Mouse (Mus musculus) heart, embryonic 15.5 days (tissue): ENCODE results near the gene Xrcc4. TPM values are rescaled to one million over a fixed set of nuclear protein-coding genes. Genes with fewer than 3 reads are reported as not detected.
"Not testable (repeated sequence)": the region's sequence is repeated elsewhere in the genome, so short reads cannot be mapped to it uniquely, and the experiment has no call there.

Experiments
- ATAC-seq: fragments of 200-750 bp; cut with Nextera tagmentation; replicated peaks from 2 replicates; pipeline ENCODE4 v1.8.0; 2017; ENCODE audit warnings: low read depth, moderate TSS enrichment; ENCODE audit not compliant: insufficient number of reproducible peaks, insufficient read depth, low FRiP score
- H3K27ac ChIP-seq: fragments of 300-500 bp; sonication (generic); 2 replicates; pipeline ENCODE4 v1.5.1; 2015; ENCODE audit warnings: mild to moderate bottlenecking, inconsistent platforms
- H3K27me3 ChIP-seq: fragments of 300-500 bp; sonication (generic); 2 replicates; pipeline ENCODE4 v1.6.1; 2015; ENCODE audit warnings: inconsistent platforms
- H3K36me3 ChIP-seq: fragments of 300-500 bp; sonication (generic); 2 replicates; pipeline ENCODE4 v1.6.1; 2015; ENCODE audit warnings: mild to moderate bottlenecking, inconsistent platforms
- H3K4me1 ChIP-seq: fragments of 300-500 bp; sonication (generic); replicated peaks from 2 replicates; pipeline ENCODE4 v1.6.1; 2015; ENCODE audit warnings: inconsistent platforms
- H3K4me2 ChIP-seq: fragments of 300-500 bp; sonication (generic); 2 replicates; pipeline ENCODE4 v1.6.1; 2015; ENCODE audit warnings: inconsistent platforms, mild to moderate bottlenecking, moderate library complexity
- H3K4me3 ChIP-seq: fragments of 300-500 bp; sonication (generic); 2 replicates; pipeline ENCODE4 v1.5.1; 2015; ENCODE audit warnings: mild to moderate bottlenecking, inconsistent platforms
- H3K9ac ChIP-seq: fragments of 300-500 bp; sonication (generic); 2 replicates; pipeline ENCODE4 v1.6.1; 2015; ENCODE audit warnings: mild to moderate bottlenecking, inconsistent platforms
- H3K9me3 ChIP-seq: fragments of 300-500 bp; sonication (generic); replicated peaks from 2 replicates; pipeline ENCODE4 v1.6.1; 2016; ENCODE audit warnings: inconsistent platforms
- WGBS: fragments of 180-500 bp; shearing (Covaris S2); methylation state at CpG from one replicate; pipeline ENCODE4 v1.1.7; 2015; ENCODE audit warnings: mixed read lengths; 5-methylcytosine and 5-hydroxymethylcytosine counted together
- polyA plus RNA-seq: library from polyadenylated mRNA; unstranded; fragments of >200 nt; fragmentation: Nextera tagmentation; extraction: Ambion mirVana; gene quantifications from 2 replicates; pipeline ENCODE4 v1.2.1, GENCODE M21; 2015

Xrcc4 gene
- polyA plus RNA-seq: 16.2 and 19.4 TPM in 2 replicates

DNA sequence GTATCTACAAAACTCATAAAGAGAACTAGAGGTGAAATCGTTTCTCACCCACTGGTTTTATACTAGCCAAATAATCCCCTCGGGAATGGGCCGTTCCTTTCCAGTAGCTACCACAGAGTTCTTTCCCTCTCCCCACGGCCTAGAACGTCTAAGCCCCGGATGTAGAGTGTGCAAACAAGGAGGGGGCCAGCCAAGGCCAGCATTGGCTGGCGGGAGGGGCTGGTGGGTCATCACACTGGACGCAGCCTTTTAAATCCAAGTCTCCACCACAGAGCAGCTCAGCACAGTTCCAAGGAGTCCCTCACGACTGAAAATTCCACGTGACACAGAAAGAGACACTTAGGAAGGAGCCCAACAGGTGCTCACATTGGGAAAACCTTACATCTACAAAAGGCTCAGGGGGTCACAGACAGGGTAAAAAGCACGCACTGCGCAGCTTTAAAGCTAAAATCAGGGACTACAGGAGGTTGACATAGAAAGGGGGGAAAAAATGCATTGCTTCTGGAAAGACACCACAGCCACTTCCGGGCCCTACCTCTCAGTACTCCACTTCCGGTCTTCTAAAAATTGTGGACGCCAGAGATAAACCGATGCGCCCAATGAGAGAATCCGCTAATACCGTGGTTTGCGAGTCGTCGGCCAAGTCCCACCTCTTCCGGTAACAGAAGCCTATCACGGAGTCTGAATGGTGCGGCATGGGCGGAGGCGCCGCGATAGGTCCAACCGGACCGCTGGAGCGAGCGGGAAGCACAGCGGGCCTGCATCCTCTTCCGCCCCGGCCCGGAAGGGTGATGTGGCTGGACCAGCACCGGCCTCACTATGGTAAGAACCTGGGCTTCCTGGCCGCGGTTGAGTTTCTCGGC is at the start of gene Xrcc4, which contains the start of gene Tmem167:
TSS of gene Xrcc4 (minus strand) at position 647 of the 863 bp plus-strand sequence.
TSS of gene Tmem167 (plus strand) at position 162 of the 863 bp plus-strand sequence.
- WGBS: 2% methylated on average over 41 of the region's 41 CpGs
- Histone ChIP-seq H3K27ac (peak within 1 kb of the TSS; percentile 91), H3K27me3 (no peaks in the 10 kb centered on the region), H3K4me2 (peak within 1 kb of the TSS; percentile 82), H3K4me3 (peak within 1 kb of the TSS; percentile 98), H3K9ac (peak within 1 kb of the TSS; percentile 93), H3K9me3 (no peaks in the 10 kb centered on the region), H3K4me1 (peaks cover 7% of the 10 kb centered on the region), H3K36me3 (peaks cover 4% of the 10 kb centered on the region; the same call in 1 of the 2 replicates)
- ATAC-seq: peak; percentile 100

DNA sequence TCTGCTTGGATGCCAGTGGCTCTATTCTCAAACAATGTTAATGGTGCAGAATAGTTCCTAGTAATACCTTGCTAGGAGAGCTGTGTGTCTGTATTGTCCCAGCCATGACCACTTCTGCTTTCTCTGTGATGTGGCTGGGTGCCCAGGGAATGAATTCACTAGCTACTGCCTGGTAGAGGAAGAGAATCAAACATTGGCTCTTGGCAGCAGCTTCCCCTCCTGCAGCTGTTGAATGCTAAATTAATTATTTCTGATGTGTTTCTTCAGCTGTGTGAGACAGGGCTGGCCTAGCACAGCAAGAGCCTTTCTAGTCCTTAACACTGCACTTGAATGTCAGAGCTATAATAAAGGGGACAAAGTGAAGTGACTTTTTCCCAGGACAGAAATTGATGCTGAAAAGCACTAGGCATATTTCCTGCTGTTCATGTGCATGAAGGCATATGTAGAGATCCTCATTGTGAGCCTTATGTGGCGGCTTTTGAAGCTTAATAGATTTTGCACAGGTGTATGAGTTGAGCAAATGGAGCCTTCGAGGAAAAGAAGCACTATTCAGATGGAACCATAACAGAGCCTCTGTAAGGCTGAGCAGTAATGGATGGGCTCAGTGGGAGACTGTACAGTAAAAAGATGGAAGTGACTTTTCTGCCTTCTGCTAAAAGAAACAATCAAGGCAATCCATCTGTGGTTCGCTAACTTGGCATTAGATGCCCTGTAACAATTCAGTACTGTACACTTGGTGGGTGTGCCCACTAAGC is 46.9 kb upstream of the Xrcc4 start:
- Histone ChIP-seq H3K9me3 (no peaks in the 10 kb centered on the region), H3K27me3 (no peaks in the 10 kb centered on the region), H3K27ac (no peak overlapping the region), H3K4me2 (no peak overlapping the region), H3K4me3 (no peak overlapping the region), H3K4me1 (no peaks in the 10 kb centered on the region), H3K9ac (no peak overlapping the region), H3K36me3 (no peaks in the 10 kb centered on the region)
- 79% methylated on average over 3 of the region's 3 CpGs for WGBS
- 0 out of 2 replicates have a peak, but pooled peaks have one; percentile 18 for ATAC-seq

DNA sequence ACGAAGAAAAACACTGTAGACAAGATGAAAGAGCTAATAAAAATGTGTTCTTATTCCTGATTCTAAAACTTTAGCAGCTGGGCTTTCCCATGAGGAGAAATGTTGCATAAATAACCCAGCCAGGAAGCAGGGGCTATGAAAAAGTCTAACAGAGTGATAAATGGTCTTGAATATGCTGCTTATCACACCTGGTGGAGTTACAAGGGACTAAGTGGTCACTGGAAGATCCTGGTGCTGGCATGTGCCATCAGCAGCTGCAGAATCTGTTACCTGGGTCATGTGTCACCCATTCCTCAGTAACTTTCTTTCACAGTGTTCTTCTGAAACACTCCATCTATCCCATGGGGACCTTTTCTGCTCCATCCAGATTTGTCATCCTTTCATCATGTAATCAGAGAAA is 22.3 kb upstream of the Xrcc4 start:
- H3K9me3 ChIP-seq: no peaks in the 10 kb centered on the region
- WGBS: 56% methylated on average over 1 of the region's 1 CpGs
- no peak overlapping the region for H3K9ac ChIP-seq
- no peaks in the 10 kb centered on the region for H3K27me3 ChIP-seq
- 0 out of 2 replicates have a peak, but pooled peaks cover 3% of the 10 kb centered on the region for H3K36me3 ChIP-seq
- no peaks in the 10 kb centered on the region for H3K4me1 ChIP-seq
- H3K4me3 ChIP-seq: no peak overlapping the region
- H3K27ac ChIP-seq: no peak overlapping the region
- H3K4me2 ChIP-seq: no peak overlapping the region
- ATAC-seq: no peak

DNA sequence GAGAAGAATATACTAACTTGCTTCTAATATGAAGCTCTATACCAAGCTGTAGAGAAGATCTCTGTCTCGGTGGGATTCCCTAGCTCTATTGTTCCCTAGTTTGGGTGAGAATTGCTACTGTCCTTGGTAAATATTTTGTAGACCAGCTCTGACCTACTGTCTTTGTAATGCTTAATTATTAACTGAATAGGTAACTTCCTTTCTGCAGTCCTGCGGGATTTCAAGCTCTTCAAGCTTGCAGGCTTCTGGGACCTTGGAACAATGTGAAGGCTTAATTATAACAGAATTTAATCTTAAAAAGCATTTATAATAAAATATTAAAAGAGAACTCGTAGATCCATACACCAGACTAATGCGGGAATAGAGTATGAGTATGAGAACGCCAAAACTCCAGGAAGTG is 19.3 kb upstream of the Xrcc4 start:
- not testable (repeated sequence) for ATAC-seq, H3K27ac ChIP-seq, H3K27me3 ChIP-seq, H3K9ac ChIP-seq, H3K9me3 ChIP-seq, H3K4me1 ChIP-seq, H3K4me3 ChIP-seq, H3K4me2 ChIP-seq
- WGBS: 90% methylated on average over 5 of the region's 5 CpGs
- peaks cover 27% of the 10 kb centered on the region for H3K36me3 ChIP-seq

DNA sequence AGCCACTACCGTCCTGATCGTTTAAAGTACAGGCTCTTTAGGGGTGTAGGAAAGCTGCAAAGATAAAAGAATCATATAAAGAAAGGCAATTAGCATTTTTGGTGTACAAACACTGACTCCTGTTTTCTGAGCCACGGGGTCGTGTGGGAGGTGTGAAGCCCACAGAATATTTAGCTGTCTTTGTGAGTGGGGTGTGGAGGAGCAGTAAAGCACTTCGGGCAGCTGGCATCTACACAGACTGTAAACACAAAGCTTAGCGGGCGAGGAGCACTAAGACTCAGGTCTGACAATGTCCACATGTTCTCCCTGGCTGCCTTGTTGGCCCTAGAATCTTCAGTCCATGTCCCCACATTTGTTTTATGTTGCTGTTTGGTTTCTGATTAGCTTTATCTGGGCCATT is 16.7 kb upstream of the Xrcc4 start:
- Histone ChIP-seq H3K9me3 (no peaks in the 10 kb centered on the region), H3K27me3 (no peaks in the 10 kb centered on the region), H3K27ac (no peak overlapping the region), H3K9ac (no peak overlapping the region), H3K4me1 (no peaks in the 10 kb centered on the region), H3K36me3 (peaks cover 45% of the 10 kb centered on the region), H3K4me3 (no peak overlapping the region), H3K4me2 (no peak overlapping the region)
- ATAC-seq: no peak
- 90% methylated on average over 7 of the region's 7 CpGs for WGBS

DNA sequence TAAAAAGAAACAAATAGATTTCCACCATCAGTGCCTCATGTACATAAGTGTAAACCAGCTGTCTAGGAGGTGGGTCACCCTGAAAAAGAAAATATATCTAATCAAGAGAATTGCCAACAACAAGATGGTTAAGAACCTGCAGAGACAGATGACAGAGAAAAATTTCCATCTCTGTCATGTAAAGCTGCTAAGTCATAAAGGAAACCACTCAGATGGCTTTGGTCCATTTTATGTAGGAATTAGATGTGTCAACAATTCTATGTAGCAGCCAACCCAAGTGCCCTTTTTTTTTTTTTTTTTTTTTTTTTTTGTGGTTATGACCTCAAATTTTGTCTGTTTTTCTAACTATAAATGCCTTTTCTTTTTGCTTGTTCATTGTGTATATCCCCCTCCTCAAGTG is 12.1 kb upstream of the Xrcc4 start:
- Histone ChIP-seq H3K27me3 (no peaks in the 10 kb centered on the region), H3K9me3 (no peaks in the 10 kb centered on the region), H3K4me2 (no peak overlapping the region), H3K4me3 (no peak overlapping the region), H3K4me1 (no peaks in the 10 kb centered on the region), H3K36me3 (peaks cover 48% of the 10 kb centered on the region), H3K9ac (no peak overlapping the region), H3K27ac (no peak overlapping the region)
- ATAC-seq: no peak

DNA sequence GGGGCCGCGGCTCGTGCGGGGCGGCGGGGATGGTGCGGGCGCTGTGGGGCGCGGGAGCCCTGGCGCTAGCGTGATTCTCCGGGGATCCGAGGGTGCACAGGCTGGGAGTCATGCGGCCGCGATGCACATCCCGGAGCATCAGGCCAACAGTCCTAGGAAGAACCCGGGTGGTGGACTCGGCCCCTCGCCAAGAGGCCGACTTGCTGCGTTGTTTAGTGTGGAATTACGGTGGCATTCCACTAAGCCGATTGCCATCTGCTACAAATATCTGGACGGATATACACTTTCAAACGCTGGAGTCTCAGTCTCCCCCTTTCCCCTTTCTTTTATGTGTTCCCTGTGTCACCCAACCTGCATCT is 396 bp upstream of the Xrcc4 start:
- peaks cover 4% of the 10 kb centered on the region; the same call in 1 of the 2 replicates for H3K36me3 ChIP-seq
- H3K9ac ChIP-seq: peak overlapping the region; percentile 93
- ATAC-seq: peak; percentile 45
- peak overlapping the region; percentile 91 for H3K27ac ChIP-seq
- H3K27me3 ChIP-seq: no peaks in the 10 kb centered on the region
- H3K9me3 ChIP-seq: no peaks in the 10 kb centered on the region
- peak overlapping the region; percentile 98 for H3K4me3 ChIP-seq
- WGBS: 0% methylated on average over 27 of the region's 27 CpGs
- peaks cover 7% of the 10 kb centered on the region for H3K4me1 ChIP-seq
- H3K4me2 ChIP-seq: peak overlapping the region; percentile 82

DNA sequence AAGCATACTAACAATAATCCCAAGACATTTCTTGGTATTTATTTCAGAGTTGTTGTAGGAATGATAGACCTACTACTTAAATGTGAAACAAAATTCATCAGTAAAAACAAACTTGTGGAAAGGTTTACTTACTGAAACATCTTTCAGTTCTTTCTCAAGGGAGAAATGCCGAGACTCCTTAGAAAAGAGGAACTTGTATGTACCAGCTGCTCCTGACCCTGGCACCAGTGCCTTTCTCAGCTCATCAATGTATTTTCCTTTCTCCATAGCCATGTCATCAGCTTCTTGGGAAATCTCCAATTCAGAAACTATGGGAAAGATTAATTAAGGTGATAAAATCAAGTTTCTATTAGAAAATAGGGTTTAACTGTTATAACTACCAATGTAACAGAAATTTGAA is 27.5 kb downstream of the Xrcc4 start:
- no peak for ATAC-seq

DNA sequence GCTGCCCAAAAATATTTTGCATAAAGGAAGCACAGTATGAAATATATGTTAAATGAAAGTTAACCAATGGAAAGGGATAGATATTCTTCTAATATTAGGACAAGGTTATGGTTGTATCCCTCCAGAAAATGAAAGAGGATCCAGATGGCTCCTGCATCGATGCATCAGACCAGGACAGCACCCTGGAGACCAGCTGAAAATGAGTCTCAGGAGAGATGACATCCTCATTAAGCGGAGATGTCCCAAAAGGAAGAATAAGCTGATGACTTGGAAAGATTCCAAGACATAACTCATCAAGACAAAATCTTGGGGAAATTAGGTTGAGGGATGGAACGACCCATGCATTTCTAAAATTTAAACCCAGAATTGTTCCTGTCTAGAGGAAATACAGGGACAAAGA is 37.0 kb downstream of the Xrcc4 start:
- H3K36me3 ChIP-seq: no peaks in the 10 kb centered on the region
- WGBS: 72% methylated on average over 3 of the region's 3 CpGs
- no peak for ATAC-seq
- no peak overlapping the region for H3K4me3 ChIP-seq
- no peak overlapping the region for H3K9ac ChIP-seq
- H3K27me3 ChIP-seq: no peaks in the 10 kb centered on the region
- no peaks in the 10 kb centered on the region for H3K4me1 ChIP-seq
- no peaks in the 10 kb centered on the region for H3K9me3 ChIP-seq
- no peak overlapping the region for H3K27ac ChIP-seq
- no peak overlapping the region for H3K4me2 ChIP-seq

More for the DNA sequence above, 27.5 kb downstream of the Xrcc4 start:
- Histone ChIP-seq H3K4me1 (no peaks in the 10 kb centered on the region), H3K36me3 (no peaks in the 10 kb centered on the region), H3K27ac (no peak overlapping the region), H3K9me3 (no peaks in the 10 kb centered on the region), H3K4me3 (no peak overlapping the region), H3K4me2 (no peak overlapping the region), H3K9ac (no peak overlapping the region), H3K27me3 (no peaks in the 10 kb centered on the region)
- 72% methylated on average over 1 of the region's 1 CpGs for WGBS

DNA sequence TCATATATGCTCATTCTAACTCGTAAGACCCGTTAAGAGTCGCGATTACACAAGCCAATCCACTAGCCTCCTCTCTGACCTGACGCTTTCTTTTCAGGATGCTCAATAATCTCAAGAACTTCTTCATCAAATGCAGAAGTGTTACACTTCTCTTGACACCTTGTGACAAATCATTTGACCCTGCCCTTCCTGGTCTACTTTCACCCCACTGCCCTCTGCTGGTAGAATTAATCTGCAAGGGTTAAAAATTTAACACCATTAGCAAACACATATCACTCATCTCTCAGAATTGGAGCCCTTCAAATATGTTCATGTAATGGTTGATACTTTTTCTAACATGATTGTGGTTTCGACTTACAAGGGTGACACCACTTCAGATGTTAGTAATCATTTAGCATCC is 37.7 kb downstream of the Xrcc4 start:
- WGBS: 43% methylated on average over 6 of the region's 6 CpGs
- no peaks in the 10 kb centered on the region for H3K9me3 ChIP-seq
- no peak overlapping the region for H3K4me2 ChIP-seq
- no peak overlapping the region for H3K9ac ChIP-seq
- H3K36me3 ChIP-seq: no peaks in the 10 kb centered on the region
- H3K4me1 ChIP-seq: no peaks in the 10 kb centered on the region
- no peaks in the 10 kb centered on the region for H3K27me3 ChIP-seq
- no peak overlapping the region for H3K27ac ChIP-seq
- H3K4me3 ChIP-seq: no peak overlapping the region
- ATAC-seq: no peak

DNA sequence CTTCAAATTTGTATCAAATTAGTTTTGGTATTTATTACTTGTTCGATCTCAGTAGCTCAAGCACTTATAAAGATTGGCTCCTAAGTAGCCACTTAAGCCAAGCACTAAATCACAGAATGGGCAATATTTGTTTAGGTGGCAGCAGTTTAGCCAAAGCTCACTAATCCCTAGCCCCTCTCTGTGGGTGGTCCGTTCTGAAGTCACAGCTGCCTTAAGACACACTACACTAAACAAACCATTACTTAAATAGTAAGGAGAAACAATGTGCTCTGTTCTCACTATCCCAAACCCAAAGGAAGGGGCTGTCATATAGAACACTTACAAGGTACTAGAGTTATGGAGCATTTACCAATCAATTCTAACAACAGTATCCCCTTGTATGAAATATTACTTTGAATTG is 49.8 kb downstream of the Xrcc4 start:
- H3K4me3 ChIP-seq: no peak overlapping the region
- 49% methylated on average over 2 of the region's 2 CpGs for WGBS
- H3K27me3 ChIP-seq: no peaks in the 10 kb centered on the region
- H3K4me2 ChIP-seq: no peak overlapping the region
- H3K4me1 ChIP-seq: no peaks in the 10 kb centered on the region
- no peak overlapping the region for H3K27ac ChIP-seq
- no peaks in the 10 kb centered on the region for H3K36me3 ChIP-seq
- no peaks in the 10 kb centered on the region for H3K9me3 ChIP-seq
- ATAC-seq: no peak
- H3K9ac ChIP-seq: no peak overlapping the region
